Mouse (Mus musculus): ENCODE measurements around the gene Bicc1. TPM values are rescaled to one million over a fixed set of nuclear protein-coding genes. Genes with fewer than 3 reads are reported as not detected.

Bicc1 gene
- polyA plus RNA-seq, 1 experiment from 2014 or later, result 4.9 TPM

DNA sequence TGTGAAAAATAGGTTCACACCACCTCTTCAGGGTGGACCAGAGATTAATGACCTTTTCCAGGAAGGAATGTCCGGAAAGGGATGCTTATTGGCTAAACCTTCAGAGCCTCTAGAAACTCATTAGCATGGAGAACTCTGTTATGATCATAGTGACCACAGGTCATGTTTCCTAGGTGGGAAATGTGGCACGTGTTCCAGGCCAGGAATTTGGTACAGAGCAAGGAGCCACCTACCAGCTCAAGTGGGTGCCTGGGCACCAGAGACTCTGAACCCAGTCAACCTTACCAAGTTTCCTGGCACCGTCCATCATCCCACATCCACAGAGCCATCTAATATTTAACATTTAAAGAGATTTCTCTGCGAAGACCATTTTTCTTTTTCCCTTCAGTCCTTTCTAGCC is 29.2 kb upstream of the Bicc1 start:
- Histone ChIP-seq H3K4me1 (ENCODE audit: control insufficient read depth, insufficient read depth, low read depth, low read length) (no peaks in the 10 kb centered on the region), H3K4me2 (ENCODE audit: low read length) (no peak overlapping the region), H3K4me3 (ENCODE audit: low read length) (no peak overlapping the region), H3K9ac (ENCODE audit: low read depth, low read length) (no peak overlapping the region), H3K36me3 (ENCODE audit: control insufficient read depth, insufficient read depth, low read length) (no peaks in the 10 kb centered on the region), H3K27me3 (replicated peaks; ENCODE audit: control insufficient read depth, insufficient read depth, low read length) (no peaks in the 10 kb centered on the region), H3K9me3 (ENCODE audit: control insufficient read depth, low read length) (peaks cover 2% of the 10 kb centered on the region; the same call in 1 of the 2 replicates), H3K27ac (ENCODE audit: low read depth, low read length) (no peak overlapping the region)
- WGBS, result 91% methylated on average over 4 of the region's 4 CpGs
- no peak for ATAC-seq

DNA sequence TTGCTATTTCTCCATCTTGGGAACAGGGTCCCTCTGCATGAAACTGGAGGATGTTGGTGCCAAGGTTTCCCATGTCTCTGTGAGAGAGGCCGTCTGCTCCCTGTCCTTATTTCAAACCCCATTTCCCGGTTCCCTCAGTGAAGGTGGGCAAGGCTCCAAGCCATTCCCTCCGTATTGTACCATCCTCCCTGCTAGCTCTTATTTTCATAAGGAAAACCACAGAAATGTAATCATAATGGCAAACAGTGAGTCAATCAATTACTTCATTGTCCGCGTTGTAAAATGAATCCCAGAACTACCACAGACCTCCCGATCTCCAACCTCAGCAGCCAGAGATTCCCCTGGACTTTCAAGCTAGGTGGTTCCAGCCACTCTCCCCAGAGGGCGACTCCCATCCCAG is 25.6 kb upstream of the Bicc1 start:
- no peak overlapping the region for H3K4me2 ChIP-seq (ENCODE audit: low read length)

DNA sequence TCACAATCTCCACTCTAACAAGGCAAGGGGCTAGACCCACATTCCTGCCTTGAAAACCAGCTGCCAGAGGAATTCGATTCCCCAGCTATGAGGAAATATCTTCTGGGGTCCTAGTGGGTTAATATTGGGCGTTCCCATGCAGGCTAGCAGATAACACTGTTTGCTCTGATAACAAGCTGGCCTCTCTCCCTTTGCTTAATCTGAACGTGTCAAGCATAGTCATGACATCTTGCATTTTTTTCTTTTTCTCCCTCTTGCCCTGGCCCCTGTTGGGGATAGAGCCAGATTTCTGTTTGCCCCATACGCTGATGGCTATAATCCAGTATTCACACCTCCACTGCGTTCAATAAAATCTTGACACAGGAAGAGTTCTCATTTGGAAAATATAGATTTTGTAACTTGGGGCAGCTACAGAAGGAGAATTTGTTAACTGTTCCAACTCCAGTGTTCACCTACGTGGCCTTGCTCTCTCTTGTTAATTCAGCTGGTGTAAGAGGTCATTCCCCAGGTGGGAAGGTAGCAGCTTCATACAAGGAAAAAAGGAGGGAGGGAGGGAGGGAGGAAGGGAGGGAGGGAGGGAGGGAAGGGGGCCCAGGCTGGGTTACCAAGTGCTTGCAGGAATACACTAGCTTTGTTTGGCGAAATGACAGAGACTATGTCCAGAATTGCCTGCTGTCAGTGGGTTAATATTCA is 24.0 kb upstream of the Bicc1 start:
- H3K4me3 ChIP-seq (ENCODE audit: low read length), result no peak overlapping the region
- no peaks in the 10 kb centered on the region for H3K27me3 ChIP-seq (replicated peaks; ENCODE audit: control insufficient read depth, insufficient read depth, low read length)

More for the DNA sequence above, 25.6 kb upstream of the Bicc1 start:
- ATAC-seq, result no peak
- no peaks in the 10 kb centered on the region for H3K27me3 ChIP-seq (replicated peaks; ENCODE audit: control insufficient read depth, insufficient read depth, low read length)
- 76% methylated on average over 7 of the region's 7 CpGs for WGBS
- no peak overlapping the region for H3K9ac ChIP-seq (ENCODE audit: low read depth, low read length)
- no peaks in the 10 kb centered on the region for H3K4me1 ChIP-seq (ENCODE audit: control insufficient read depth, insufficient read depth, low read depth, low read length)
- H3K9me3 ChIP-seq (ENCODE audit: control insufficient read depth, low read length), result no peaks in the 10 kb centered on the region
- no peaks in the 10 kb centered on the region for H3K36me3 ChIP-seq (ENCODE audit: control insufficient read depth, insufficient read depth, low read length)
- H3K4me3 ChIP-seq (ENCODE audit: low read length), result no peak overlapping the region
- no peak overlapping the region for H3K27ac ChIP-seq (ENCODE audit: low read depth, low read length)

DNA sequence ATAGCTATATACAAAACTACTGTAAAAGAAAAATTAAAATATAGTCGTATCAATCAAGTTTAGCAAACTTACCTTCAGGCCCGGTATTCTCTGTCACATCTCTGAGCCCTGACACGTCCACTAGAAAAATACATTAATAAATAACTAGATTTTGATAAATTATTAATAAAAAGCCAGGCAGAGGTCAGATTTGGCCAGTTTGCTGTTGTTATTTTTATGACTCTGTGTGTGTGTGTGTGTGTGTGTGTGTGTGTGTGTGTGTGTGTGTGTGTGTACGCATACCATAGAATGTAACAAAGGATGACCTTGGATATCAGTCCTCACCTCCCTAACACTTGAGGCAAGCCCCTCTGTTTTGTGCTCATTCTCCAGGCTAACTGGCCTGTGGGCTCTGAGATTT is 22.4 kb upstream of the Bicc1 start:
- WGBS, result 89% methylated on average over 4 of the region's 4 CpGs
- no peak for ATAC-seq
- H3K4me1 ChIP-seq (ENCODE audit: control insufficient read depth, insufficient read depth, low read depth, low read length), result no peaks in the 10 kb centered on the region
- no peaks in the 10 kb centered on the region for H3K36me3 ChIP-seq (ENCODE audit: control insufficient read depth, insufficient read depth, low read length)
- H3K4me2 ChIP-seq (ENCODE audit: low read length), result no peak overlapping the region
- no peak overlapping the region for H3K27ac ChIP-seq (ENCODE audit: low read depth, low read length)
- no peak overlapping the region for H3K4me3 ChIP-seq (ENCODE audit: low read length)
- no peak overlapping the region for H3K9ac ChIP-seq (ENCODE audit: low read depth, low read length)
- H3K9me3 ChIP-seq (ENCODE audit: control insufficient read depth, low read length), result no peaks in the 10 kb centered on the region
- no peaks in the 10 kb centered on the region for H3K27me3 ChIP-seq (replicated peaks; ENCODE audit: control insufficient read depth, insufficient read depth, low read length)

More for the DNA sequence above, 24.0 kb upstream of the Bicc1 start:
- Histone ChIP-seq H3K36me3 (ENCODE audit: control insufficient read depth, insufficient read depth, low read length) (no peaks in the 10 kb centered on the region), H3K27ac (ENCODE audit: low read depth, low read length) (no peak overlapping the region), H3K4me2 (ENCODE audit: low read length) (no peak overlapping the region), H3K9ac (ENCODE audit: low read depth, low read length) (no peak overlapping the region), H3K4me1 (ENCODE audit: control insufficient read depth, insufficient read depth, low read depth, low read length) (no peaks in the 10 kb centered on the region), H3K9me3 (ENCODE audit: control insufficient read depth, low read length) (no peaks in the 10 kb centered on the region)
- no peak for ATAC-seq
- 56% methylated on average over 7 of the region's 7 CpGs for WGBS

DNA sequence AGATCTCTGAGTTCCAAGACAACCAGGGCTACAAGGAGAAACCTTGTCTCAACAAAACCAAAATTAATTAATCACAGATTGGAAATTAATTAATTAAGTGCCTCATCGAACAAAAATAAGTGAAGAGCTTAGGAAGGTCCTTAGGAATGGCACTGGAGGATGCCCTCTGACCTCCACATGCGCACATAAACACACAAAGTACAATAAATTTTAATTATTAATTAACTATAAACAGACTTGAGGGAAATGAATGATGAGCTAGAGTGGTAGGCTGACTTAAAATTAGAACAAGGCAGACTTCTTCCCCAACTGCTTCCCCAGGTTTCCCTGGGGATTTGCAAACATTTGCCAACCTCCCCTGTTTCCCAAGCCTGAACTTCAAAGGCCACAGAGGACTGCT is 21.6 kb upstream of the Bicc1 start:
- H3K27me3 ChIP-seq (replicated peaks; ENCODE audit: control insufficient read depth, insufficient read depth, low read length), result no peaks in the 10 kb centered on the region
- H3K4me2 ChIP-seq (ENCODE audit: low read length), result no peak overlapping the region
- ATAC-seq, result no peak
- no peaks in the 10 kb centered on the region for H3K4me1 ChIP-seq (ENCODE audit: control insufficient read depth, insufficient read depth, low read depth, low read length)
- H3K9me3 ChIP-seq (ENCODE audit: control insufficient read depth, low read length), result no peaks in the 10 kb centered on the region
- no peaks in the 10 kb centered on the region for H3K36me3 ChIP-seq (ENCODE audit: control insufficient read depth, insufficient read depth, low read length)
- H3K27ac ChIP-seq (ENCODE audit: low read depth, low read length), result no peak overlapping the region
- no peak overlapping the region for H3K9ac ChIP-seq (ENCODE audit: low read depth, low read length)
- H3K4me3 ChIP-seq (ENCODE audit: low read length), result no peak overlapping the region
- WGBS, result 81% methylated on average over 2 of the region's 2 CpGs

DNA sequence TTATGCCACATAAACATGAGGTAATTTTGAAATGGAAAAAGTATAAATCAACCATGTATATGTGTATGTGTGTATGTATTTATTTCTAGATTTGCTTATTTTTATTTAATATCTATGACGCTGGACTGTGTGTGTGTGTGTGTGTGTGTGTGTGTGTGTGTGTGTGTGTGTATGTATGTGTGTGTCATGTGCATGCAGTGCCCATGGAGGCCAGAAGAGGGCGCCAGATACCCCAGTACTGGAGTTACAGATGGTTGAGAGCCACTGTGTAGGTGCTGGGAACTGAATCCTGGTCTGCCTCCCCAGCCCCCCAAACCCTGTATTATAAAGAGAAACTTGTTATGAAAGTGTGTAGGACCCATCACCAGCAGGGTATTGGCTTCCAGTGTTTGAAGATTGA is 20.6 kb upstream of the Bicc1 start:
- Histone ChIP-seq H3K4me2 (ENCODE audit: low read length) (no peak overlapping the region), H3K27me3 (replicated peaks; ENCODE audit: control insufficient read depth, insufficient read depth, low read length) (no peaks in the 10 kb centered on the region), H3K4me1 (ENCODE audit: control insufficient read depth, insufficient read depth, low read depth, low read length) (no peaks in the 10 kb centered on the region), H3K4me3 (ENCODE audit: low read length) (no peak overlapping the region), H3K9me3 (ENCODE audit: control insufficient read depth, low read length) (no peaks in the 10 kb centered on the region), H3K27ac (ENCODE audit: low read depth, low read length) (no peak overlapping the region), H3K9ac (ENCODE audit: low read depth, low read length) (no peak overlapping the region), H3K36me3 (ENCODE audit: control insufficient read depth, insufficient read depth, low read length) (no peaks in the 10 kb centered on the region)
- WGBS, result 82% methylated on average over 2 of the region's 2 CpGs
- ATAC-seq, result no peak

DNA sequence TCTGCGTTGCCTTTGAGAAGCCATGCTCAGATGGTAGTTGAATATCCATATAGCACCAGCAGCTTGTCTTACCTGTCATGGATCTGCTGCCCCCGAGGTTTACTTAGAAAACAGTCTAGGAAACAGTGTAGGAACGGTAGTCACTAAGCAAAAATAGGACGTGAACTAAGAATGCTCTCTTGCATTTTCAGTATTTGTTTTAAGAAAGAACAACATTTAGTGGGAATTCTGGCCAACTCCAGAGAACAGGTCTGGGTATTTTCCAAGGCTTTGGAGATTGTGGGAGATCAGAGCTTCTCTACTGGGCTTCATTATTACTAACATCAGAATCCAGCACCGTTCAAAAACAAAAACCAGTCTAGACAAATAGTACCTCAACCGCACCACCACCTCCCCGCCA is 17.7 kb upstream of the Bicc1 start:
- no peaks in the 10 kb centered on the region for H3K27me3 ChIP-seq (replicated peaks; ENCODE audit: control insufficient read depth, insufficient read depth, low read length)
- H3K9ac ChIP-seq (ENCODE audit: low read depth, low read length), result no peak overlapping the region
- H3K36me3 ChIP-seq (ENCODE audit: control insufficient read depth, insufficient read depth, low read length), result no peaks in the 10 kb centered on the region
- WGBS, result 89% methylated on average over 7 of the region's 7 CpGs
- no peak overlapping the region for H3K4me3 ChIP-seq (ENCODE audit: low read length)
- H3K27ac ChIP-seq (ENCODE audit: low read depth, low read length), result no peak overlapping the region
- H3K9me3 ChIP-seq (ENCODE audit: control insufficient read depth, low read length), result no peaks in the 10 kb centered on the region
- no peaks in the 10 kb centered on the region for H3K4me1 ChIP-seq (ENCODE audit: control insufficient read depth, insufficient read depth, low read depth, low read length)
- H3K4me2 ChIP-seq (ENCODE audit: low read length), result no peak overlapping the region
- no peak for ATAC-seq

DNA sequence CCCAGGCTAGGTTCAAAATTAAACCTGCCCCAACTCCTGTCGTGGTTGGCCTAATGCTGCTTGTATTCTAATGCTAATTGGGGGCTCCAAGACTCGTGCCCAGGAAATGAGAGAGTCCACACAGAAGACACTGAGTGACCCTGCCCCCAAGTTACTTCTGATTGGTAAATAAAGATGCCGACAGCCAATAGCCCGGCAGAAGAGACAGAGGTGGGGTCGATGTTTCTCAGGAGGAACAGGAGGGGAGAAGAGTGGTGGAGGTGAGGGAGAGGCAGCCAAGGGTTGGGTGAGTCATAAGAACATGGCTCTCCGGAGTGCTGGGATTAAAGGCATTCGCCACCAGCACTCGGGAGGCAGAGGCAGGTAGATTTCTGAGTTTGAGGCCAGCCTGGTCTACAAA is 16.8 kb upstream of the Bicc1 start:
- H3K27ac ChIP-seq (ENCODE audit: low read depth, low read length), result no peak overlapping the region
- no peaks in the 10 kb centered on the region for H3K4me1 ChIP-seq (ENCODE audit: control insufficient read depth, insufficient read depth, low read depth, low read length)
- H3K4me2 ChIP-seq (ENCODE audit: low read length), result no peak overlapping the region
- 77% methylated on average over 8 of the region's 8 CpGs for WGBS
- no peak overlapping the region for H3K9ac ChIP-seq (ENCODE audit: low read depth, low read length)
- H3K36me3 ChIP-seq (ENCODE audit: control insufficient read depth, insufficient read depth, low read length), result no peaks in the 10 kb centered on the region
- no peaks in the 10 kb centered on the region for H3K27me3 ChIP-seq (replicated peaks; ENCODE audit: control insufficient read depth, insufficient read depth, low read length)
- no peak for ATAC-seq
- H3K9me3 ChIP-seq (ENCODE audit: control insufficient read depth, low read length), result no peaks in the 10 kb centered on the region
- no peak overlapping the region for H3K4me3 ChIP-seq (ENCODE audit: low read length)

DNA sequence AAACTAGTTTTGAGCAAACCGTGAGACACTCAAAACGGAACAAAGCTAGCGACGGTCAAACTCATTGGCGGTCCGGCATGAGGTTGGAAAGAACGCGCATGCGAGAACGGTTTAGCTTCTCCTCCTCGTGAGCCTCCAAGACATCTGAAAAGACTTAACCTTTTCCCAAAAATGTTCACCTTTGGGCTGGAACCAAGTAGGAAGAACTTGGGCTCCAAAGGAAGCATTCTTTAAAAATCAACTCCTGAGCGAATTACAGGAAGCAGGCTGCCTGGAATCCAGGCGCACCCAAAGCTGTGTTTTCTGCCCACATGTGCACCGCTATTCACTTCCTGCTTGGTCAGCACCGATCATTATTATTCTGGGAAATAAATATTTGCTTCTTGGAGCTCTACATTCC is 15.8 kb upstream of the Bicc1 start:
- 94% methylated on average over 15 of the region's 15 CpGs for WGBS
- H3K27ac ChIP-seq (ENCODE audit: low read depth, low read length), result no peak overlapping the region

DNA sequence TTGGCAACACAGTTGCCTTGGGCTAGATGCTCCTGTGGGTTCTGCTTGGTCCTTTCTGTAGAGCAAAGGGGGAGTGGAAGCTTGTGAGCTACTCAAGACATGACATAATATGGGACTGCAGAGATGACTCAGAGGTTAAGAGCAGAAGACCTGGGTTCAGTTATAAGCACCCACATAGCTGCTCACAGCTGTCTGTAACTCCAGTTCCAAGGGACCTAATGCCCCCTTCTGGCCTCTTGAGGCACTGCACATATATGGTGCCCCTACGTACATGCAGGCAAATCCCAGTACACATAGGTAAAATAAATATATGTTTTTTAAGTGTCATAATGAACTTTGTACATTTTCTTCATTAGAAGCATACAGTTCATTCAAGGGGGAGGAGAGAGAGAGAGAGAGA is 11.9 kb upstream of the Bicc1 start:
- H3K27me3 ChIP-seq (replicated peaks; ENCODE audit: control insufficient read depth, insufficient read depth, low read length), result no peaks in the 10 kb centered on the region
- WGBS, result 97% methylated on average over 1 of the region's 1 CpGs
- no peak for ATAC-seq
- no peak overlapping the region for H3K4me2 ChIP-seq (ENCODE audit: low read length)
- no peaks in the 10 kb centered on the region for H3K4me1 ChIP-seq (ENCODE audit: control insufficient read depth, insufficient read depth, low read depth, low read length)
- H3K4me3 ChIP-seq (ENCODE audit: low read length), result no peak overlapping the region
- H3K9ac ChIP-seq (ENCODE audit: low read depth, low read length), result no peak overlapping the region
- no peak overlapping the region for H3K27ac ChIP-seq (ENCODE audit: low read depth, low read length)
- H3K36me3 ChIP-seq (ENCODE audit: control insufficient read depth, insufficient read depth, low read length), result no peaks in the 10 kb centered on the region
- H3K9me3 ChIP-seq (ENCODE audit: control insufficient read depth, low read length), result no peaks in the 10 kb centered on the region

More for the DNA sequence above, 15.8 kb upstream of the Bicc1 start:
- H3K4me2 ChIP-seq (ENCODE audit: low read length), result no peak overlapping the region
- H3K27me3 ChIP-seq (replicated peaks; ENCODE audit: control insufficient read depth, insufficient read depth, low read length), result no peaks in the 10 kb centered on the region
- no peaks in the 10 kb centered on the region for H3K4me1 ChIP-seq (ENCODE audit: control insufficient read depth, insufficient read depth, low read depth, low read length)
- H3K9me3 ChIP-seq (ENCODE audit: control insufficient read depth, low read length), result no peaks in the 10 kb centered on the region
- no peak overlapping the region for H3K4me3 ChIP-seq (ENCODE audit: low read length)
- no peak for ATAC-seq
- no peaks in the 10 kb centered on the region for H3K36me3 ChIP-seq (ENCODE audit: control insufficient read depth, insufficient read depth, low read length)
- H3K9ac ChIP-seq (ENCODE audit: low read depth, low read length), result no peak overlapping the region
